Mouse (Mus musculus): ENCODE measurements at regions not wholly inside any gene's neighbourhood (a gene's known extent, or its start where the extent isn't known, plus 50 kb on each side); places are given as distances from the start of the nearest gene placed in this dataset.

- no peak for TF ChIP-seq EP300 (optimal IDR thresholded peaks at IDR 0.05)
- TF ChIP-seq CTCF (IDR thresholded peaks at IDR 0.05; ENCODE audit: low read depth): no peak
Observed at GRCm38 (mm10) chr12:110025171-110025570, 253.7 kb upstream of the Dio3 start.

GRCm38 (mm10) chr12:110026033-110026750, 252.7 kb upstream of the Dio3 start:
- Histone ChIP-seq H3K27me3 (ENCODE audit: control insufficient read depth, insufficient read depth, low read length) (no peaks in the 10 kb centered on the region), H3K36me3 (ENCODE audit: control insufficient read depth, insufficient read depth, low read length) (no peaks in the 10 kb centered on the region), H3K4me1 (replicated peaks; ENCODE audit: control insufficient read depth, insufficient read depth) (no peaks in the 10 kb centered on the region), H3K27ac (replicated peaks) (no peak overlapping the region), H3K9ac (ENCODE audit: low read length) (no peak overlapping the region), H3K9me3 (ENCODE audit: control insufficient read depth, low read length) (no peaks in the 10 kb centered on the region), H3K4me2 (replicated peaks; ENCODE audit: low read depth) (no peak overlapping the region), H3K4me3 (ENCODE audit: low read depth, low read length) (no peak overlapping the region)
- ATAC-seq (ENCODE audit: low FRiP score, low TSS enrichment): no peak
- no peak for DNase-seq (ENCODE audit: low spot score)
- WGBS: 70% methylated on average over 11 of the region's 11 CpGs
- TF ChIP-seq EP300 (optimal IDR thresholded peaks at IDR 0.05) (no peak), CTCF (IDR thresholded peaks at IDR 0.05; ENCODE audit: low read depth) (no peak)

More at GRCm38 (mm10) chr12:110025171-110025570, 253.7 kb upstream of the Dio3 start:
- WGBS: 85% methylated on average over 7 of the region's 7 CpGs
- H3K27me3 ChIP-seq (ENCODE audit: control insufficient read depth, insufficient read depth, low read length): no peaks in the 10 kb centered on the region
- no peak overlapping the region for H3K4me2 ChIP-seq (replicated peaks; ENCODE audit: low read depth)
- no peaks in the 10 kb centered on the region for H3K9me3 ChIP-seq (ENCODE audit: control insufficient read depth, low read length)
- DNase-seq (ENCODE audit: low spot score): no peak
- no peak overlapping the region for H3K4me3 ChIP-seq (ENCODE audit: low read depth, low read length)
- no peak for ATAC-seq (ENCODE audit: low FRiP score, low TSS enrichment)
- H3K36me3 ChIP-seq (ENCODE audit: control insufficient read depth, insufficient read depth, low read length): no peaks in the 10 kb centered on the region
- no peak overlapping the region for H3K9ac ChIP-seq (ENCODE audit: low read length)
- no peaks in the 10 kb centered on the region for H3K4me1 ChIP-seq (replicated peaks; ENCODE audit: control insufficient read depth, insufficient read depth)
- H3K27ac ChIP-seq (replicated peaks): no peak overlapping the region

- Histone ChIP-seq H3K27me3 (ENCODE audit: control insufficient read depth, insufficient read depth, low read length) (no peaks in the 10 kb centered on the region), H3K27ac (replicated peaks) (no peak overlapping the region), H3K4me3 (ENCODE audit: low read depth, low read length) (no peak overlapping the region), H3K4me1 (replicated peaks; ENCODE audit: control insufficient read depth, insufficient read depth) (no peaks in the 10 kb centered on the region), H3K9ac (ENCODE audit: low read length) (no peak overlapping the region), H3K4me2 (replicated peaks; ENCODE audit: low read depth) (no peak overlapping the region), H3K9me3 (ENCODE audit: control insufficient read depth, low read length) (no peaks in the 10 kb centered on the region), H3K36me3 (ENCODE audit: control insufficient read depth, insufficient read depth, low read length) (no peaks in the 10 kb centered on the region)
- 56% methylated on average over 6 of the region's 6 CpGs for WGBS
- ATAC-seq (ENCODE audit: low FRiP score, low TSS enrichment): no peak
- DNase-seq (ENCODE audit: low spot score): no peak
- no peak for TF ChIP-seq CTCF (IDR thresholded peaks at IDR 0.05; ENCODE audit: low read depth)
- no peak for TF ChIP-seq EP300 (optimal IDR thresholded peaks at IDR 0.05)
Observed at GRCm38 (mm10) chr12:110027345-110027744, 251.5 kb upstream of the Dio3 start.

GRCm38 (mm10) chr12:110027976-110028375, 250.9 kb upstream of the Dio3 start:
- no peak overlapping the region for H3K4me3 ChIP-seq (ENCODE audit: low read depth, low read length)
- no peaks in the 10 kb centered on the region for H3K36me3 ChIP-seq (ENCODE audit: control insufficient read depth, insufficient read depth, low read length)
- TF ChIP-seq CTCF (IDR thresholded peaks at IDR 0.05; ENCODE audit: low read depth) (no peak), EP300 (optimal IDR thresholded peaks at IDR 0.05) (no peak)
- ATAC-seq (ENCODE audit: low FRiP score, low TSS enrichment) (no peak), DNase-seq (ENCODE audit: low spot score) (no peak)
- H3K27me3 ChIP-seq (ENCODE audit: control insufficient read depth, insufficient read depth, low read length): no peaks in the 10 kb centered on the region
- no peak overlapping the region for H3K27ac ChIP-seq (replicated peaks)
- no peak overlapping the region for H3K9ac ChIP-seq (ENCODE audit: low read length)
- WGBS: 71% methylated on average over 12 of the region's 12 CpGs
- H3K9me3 ChIP-seq (ENCODE audit: control insufficient read depth, low read length): no peaks in the 10 kb centered on the region
- no peaks in the 10 kb centered on the region for H3K4me1 ChIP-seq (replicated peaks; ENCODE audit: control insufficient read depth, insufficient read depth)
- no peak overlapping the region for H3K4me2 ChIP-seq (replicated peaks; ENCODE audit: low read depth)

- Histone ChIP-seq H3K27ac (replicated peaks) (no peak overlapping the region), H3K4me1 (replicated peaks; ENCODE audit: control insufficient read depth, insufficient read depth) (no peaks in the 10 kb centered on the region), H3K36me3 (ENCODE audit: control insufficient read depth, insufficient read depth, low read length) (no peaks in the 10 kb centered on the region), H3K9ac (ENCODE audit: low read length) (no peak overlapping the region), H3K9me3 (ENCODE audit: control insufficient read depth, low read length) (no peaks in the 10 kb centered on the region), H3K4me3 (ENCODE audit: low read depth, low read length) (no peak overlapping the region), H3K27me3 (ENCODE audit: control insufficient read depth, insufficient read depth, low read length) (no peaks in the 10 kb centered on the region), H3K4me2 (replicated peaks; ENCODE audit: low read depth) (no peak overlapping the region)
- ATAC-seq (ENCODE audit: low FRiP score, low TSS enrichment): no peak
- WGBS: 42% methylated on average over 9 of the region's 9 CpGs
- no peak for DNase-seq (ENCODE audit: low spot score)
- no peak for TF ChIP-seq CTCF (IDR thresholded peaks at IDR 0.05; ENCODE audit: low read depth)
- no peak for TF ChIP-seq EP300 (optimal IDR thresholded peaks at IDR 0.05)
Observed at GRCm38 (mm10) chr12:110028646-110029045, 250.2 kb upstream of the Dio3 start.

- Histone ChIP-seq H3K9me3 (ENCODE audit: control insufficient read depth, low read length) (no peaks in the 10 kb centered on the region), H3K4me2 (replicated peaks; ENCODE audit: low read depth) (no peak overlapping the region), H3K36me3 (ENCODE audit: control insufficient read depth, insufficient read depth, low read length) (no peaks in the 10 kb centered on the region), H3K9ac (ENCODE audit: low read length) (no peak overlapping the region), H3K27ac (replicated peaks) (no peak overlapping the region), H3K4me3 (ENCODE audit: low read depth, low read length) (no peak overlapping the region), H3K4me1 (replicated peaks; ENCODE audit: control insufficient read depth, insufficient read depth) (no peaks in the 10 kb centered on the region), H3K27me3 (ENCODE audit: control insufficient read depth, insufficient read depth, low read length) (no peaks in the 10 kb centered on the region)
- no peak for TF ChIP-seq EP300 (optimal IDR thresholded peaks at IDR 0.05)
- TF ChIP-seq CTCF (IDR thresholded peaks at IDR 0.05; ENCODE audit: low read depth): peak; percentile 69
- ATAC-seq (ENCODE audit: low FRiP score, low TSS enrichment): no peak
- peak; percentile 38 for DNase-seq (ENCODE audit: low spot score)
- WGBS: 54% methylated on average over 6 of the region's 6 CpGs
Observed at GRCm38 (mm10) chr12:110031326-110031725, 247.5 kb upstream of the Dio3 start.

Measured in stomach, postnatal 0 days (tissue).